Mouse (Mus musculus): ENCODE results near the gene Esyt3. TPM values are rescaled to one million over a fixed set of nuclear protein-coding genes. Genes with fewer than 3 reads are reported as not detected.

The Esyt3 gene
- polyA plus RNA-seq, 1 experiment from 2014 or later: 0.36 TPM

DNA sequence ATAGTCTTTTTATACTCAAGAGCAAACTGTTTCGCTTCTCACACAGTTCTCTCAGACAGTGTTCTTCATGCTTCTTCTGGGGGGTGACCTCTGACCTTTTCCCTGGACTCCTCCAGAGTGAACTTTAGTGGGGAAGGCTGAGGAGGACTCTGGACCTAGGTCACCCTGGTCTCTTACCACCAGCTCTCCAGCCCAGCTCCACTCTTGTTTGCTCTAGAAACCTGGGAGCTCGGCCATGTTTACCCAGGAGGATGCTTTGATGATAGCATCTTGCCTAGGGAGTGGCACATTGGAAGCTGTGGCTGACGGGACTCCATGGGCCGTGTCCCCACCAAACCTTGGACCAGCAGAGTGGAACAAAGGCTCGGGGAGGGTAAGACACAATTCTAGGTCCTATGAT lies 31.8 kb upstream of the Esyt3 start:
- no peaks in the 10 kb centered on the region for H3K27me3 ChIP-seq (ENCODE audit: control insufficient read depth, insufficient read depth, low read length)
- WGBS: 81% methylated on average over 5 of the region's 5 CpGs
- no peak overlapping the region for H3K4me3 ChIP-seq (ENCODE audit: low read depth, low read length)
- ATAC-seq (ENCODE audit: low FRiP score): no peak
- H3K27ac ChIP-seq (ENCODE audit: low read depth, low read length): no peak overlapping the region
- H3K4me1 ChIP-seq (replicated peaks; ENCODE audit: control insufficient read depth, insufficient read depth, low read length): no peaks in the 10 kb centered on the region
- no peaks in the 10 kb centered on the region for H3K36me3 ChIP-seq (ENCODE audit: control insufficient read depth, insufficient read depth, low read length)
- no peak overlapping the region for H3K9ac ChIP-seq (ENCODE audit: low read depth, low read length)
- no peak overlapping the region for H3K4me2 ChIP-seq (replicated peaks; ENCODE audit: low read depth, low read length)
- no peaks in the 10 kb centered on the region for H3K9me3 ChIP-seq (ENCODE audit: control insufficient read depth, low read length)
- DNase-seq (ENCODE audit: low spot score): no peak

DNA sequence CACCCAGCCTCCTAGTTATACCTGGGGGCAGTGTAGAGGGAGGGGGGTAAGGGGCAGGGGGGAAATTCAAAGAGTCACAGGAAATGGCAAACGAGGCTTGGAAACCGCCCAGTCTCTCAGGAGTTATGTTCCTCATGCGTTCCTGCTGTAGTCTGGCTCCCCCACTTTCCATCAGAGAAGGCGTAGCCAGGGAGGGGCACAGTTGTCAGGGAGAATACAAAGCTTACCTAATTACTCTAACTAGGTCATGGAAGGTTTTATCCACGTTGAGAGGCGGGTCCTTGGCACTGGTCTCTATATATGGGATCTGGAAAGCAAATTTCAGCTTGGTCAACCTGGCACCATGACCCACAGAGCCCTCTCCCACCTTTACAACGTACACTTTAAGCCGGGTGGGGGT lies 31.1 kb upstream of the Esyt3 start:
- no peak for DNase-seq (ENCODE audit: low spot score)
- no peaks in the 10 kb centered on the region for H3K27me3 ChIP-seq (ENCODE audit: control insufficient read depth, insufficient read depth, low read length)
- WGBS: 82% methylated on average over 8 of the region's 8 CpGs
- no peak overlapping the region for H3K4me3 ChIP-seq (ENCODE audit: low read depth, low read length)
- no peak overlapping the region for H3K4me2 ChIP-seq (replicated peaks; ENCODE audit: low read depth, low read length)
- H3K9me3 ChIP-seq (ENCODE audit: control insufficient read depth, low read length): no peaks in the 10 kb centered on the region
- no peak for ATAC-seq (ENCODE audit: low FRiP score)
- H3K4me1 ChIP-seq (replicated peaks; ENCODE audit: control insufficient read depth, insufficient read depth, low read length): no peaks in the 10 kb centered on the region
- H3K9ac ChIP-seq (ENCODE audit: low read depth, low read length): no peak overlapping the region
- H3K27ac ChIP-seq (ENCODE audit: low read depth, low read length): no peak overlapping the region
- H3K36me3 ChIP-seq (ENCODE audit: control insufficient read depth, insufficient read depth, low read length): no peaks in the 10 kb centered on the region

DNA sequence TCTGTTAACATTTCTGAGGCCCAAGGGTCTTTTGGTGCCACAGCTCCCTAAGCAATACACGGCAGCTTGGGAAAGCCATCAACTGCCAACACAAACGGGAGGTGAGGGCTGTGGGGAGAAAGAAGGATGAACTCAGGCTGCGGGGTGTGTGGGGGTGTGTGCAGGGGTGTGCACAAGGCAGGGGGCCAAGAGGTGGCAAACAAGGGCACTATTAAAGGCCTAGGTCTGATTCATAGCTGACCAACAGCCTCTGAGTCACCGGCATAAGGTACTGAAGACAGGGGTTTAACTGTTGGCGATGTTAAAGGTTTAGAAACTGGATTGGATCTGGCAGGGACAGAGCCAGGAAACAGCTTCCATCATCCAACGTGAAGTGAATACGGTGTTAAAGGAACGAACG lies 30.5 kb upstream of the Esyt3 start:
- 85% methylated on average over 9 of the region's 9 CpGs for WGBS
- ATAC-seq (ENCODE audit: low FRiP score): no peak

DNA sequence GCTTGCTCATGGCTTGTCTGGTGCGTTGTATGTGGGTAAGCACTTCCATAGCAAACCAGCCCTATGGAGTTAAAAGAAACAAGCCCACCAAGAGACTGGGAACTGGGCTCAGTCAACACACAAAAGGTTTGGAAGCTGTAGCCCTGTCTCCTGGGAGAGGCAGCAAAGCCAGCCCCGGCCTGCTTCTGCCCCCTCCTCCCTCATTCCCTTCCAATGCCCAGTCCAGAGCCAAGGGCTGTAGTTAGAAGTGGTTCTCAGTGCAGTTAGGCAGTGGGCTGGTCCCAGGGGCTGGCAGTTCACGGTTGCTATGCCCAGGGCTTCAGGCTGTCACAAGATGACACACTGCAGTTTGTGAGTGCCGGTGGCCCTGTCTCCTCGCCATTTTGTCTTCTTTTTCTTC lies 29.7 kb upstream of the Esyt3 start:
- no peak overlapping the region for H3K27ac ChIP-seq (ENCODE audit: low read depth, low read length)
- no peaks in the 10 kb centered on the region for H3K9me3 ChIP-seq (ENCODE audit: control insufficient read depth, low read length)
- H3K27me3 ChIP-seq (ENCODE audit: control insufficient read depth, insufficient read depth, low read length): no peaks in the 10 kb centered on the region
- ATAC-seq (ENCODE audit: low FRiP score) (no peak), DNase-seq (ENCODE audit: low spot score) (no peak)
- no peaks in the 10 kb centered on the region for H3K4me1 ChIP-seq (replicated peaks; ENCODE audit: control insufficient read depth, insufficient read depth, low read length)
- no peaks in the 10 kb centered on the region for H3K36me3 ChIP-seq (ENCODE audit: control insufficient read depth, insufficient read depth, low read length)
- WGBS: 78% methylated on average over 5 of the region's 5 CpGs
- no peak overlapping the region for H3K9ac ChIP-seq (ENCODE audit: low read depth, low read length)
- H3K4me2 ChIP-seq (replicated peaks; ENCODE audit: low read depth, low read length): no peak overlapping the region
- no peak overlapping the region for H3K4me3 ChIP-seq (ENCODE audit: low read depth, low read length)

More for the DNA sequence above, 30.5 kb upstream of the Esyt3 start:
- Histone ChIP-seq H3K27me3 (ENCODE audit: control insufficient read depth, insufficient read depth, low read length) (no peaks in the 10 kb centered on the region), H3K4me2 (replicated peaks; ENCODE audit: low read depth, low read length) (no peak overlapping the region), H3K4me3 (ENCODE audit: low read depth, low read length) (no peak overlapping the region), H3K9me3 (ENCODE audit: control insufficient read depth, low read length) (no peaks in the 10 kb centered on the region), H3K27ac (ENCODE audit: low read depth, low read length) (no peak overlapping the region), H3K9ac (ENCODE audit: low read depth, low read length) (no peak overlapping the region), H3K36me3 (ENCODE audit: control insufficient read depth, insufficient read depth, low read length) (no peaks in the 10 kb centered on the region), H3K4me1 (replicated peaks; ENCODE audit: control insufficient read depth, insufficient read depth, low read length) (no peaks in the 10 kb centered on the region)
- no peak for DNase-seq (ENCODE audit: low spot score)

DNA sequence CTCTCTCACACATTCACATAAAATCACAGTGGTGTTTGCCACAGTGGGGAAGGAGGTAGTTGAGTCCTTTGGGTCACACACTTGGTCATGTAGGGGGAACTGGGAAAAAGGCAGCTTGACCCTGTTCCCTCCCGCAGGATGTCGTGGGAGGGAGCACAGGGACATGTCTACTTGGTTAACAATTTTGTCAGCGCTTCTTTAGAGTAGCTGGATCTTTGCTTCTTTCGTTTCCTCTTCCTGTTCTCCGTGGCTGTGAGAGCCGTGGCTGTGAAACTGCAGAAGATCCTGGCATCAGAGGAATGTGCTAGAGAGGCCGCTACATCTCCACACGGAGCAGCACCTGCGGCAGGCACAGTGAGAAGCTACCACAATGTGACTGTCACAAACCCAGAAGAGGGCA lies 24.2 kb upstream of the Esyt3 start:
- no peak overlapping the region for H3K4me3 ChIP-seq (ENCODE audit: low read depth, low read length)
- H3K27ac ChIP-seq (ENCODE audit: low read depth, low read length): no peak overlapping the region
- no peaks in the 10 kb centered on the region for H3K4me1 ChIP-seq (replicated peaks; ENCODE audit: control insufficient read depth, insufficient read depth, low read length)
- no peaks in the 10 kb centered on the region for H3K36me3 ChIP-seq (ENCODE audit: control insufficient read depth, insufficient read depth, low read length)
- 84% methylated on average over 9 of the region's 9 CpGs for WGBS
- no peaks in the 10 kb centered on the region for H3K27me3 ChIP-seq (ENCODE audit: control insufficient read depth, insufficient read depth, low read length)
- H3K9me3 ChIP-seq (ENCODE audit: control insufficient read depth, low read length): no peaks in the 10 kb centered on the region
- DNase-seq (ENCODE audit: low spot score): no peak
- no peak overlapping the region for H3K4me2 ChIP-seq (replicated peaks; ENCODE audit: low read depth, low read length)
- ATAC-seq (ENCODE audit: low FRiP score): no peak
- no peak overlapping the region for H3K9ac ChIP-seq (ENCODE audit: low read depth, low read length)

DNA sequence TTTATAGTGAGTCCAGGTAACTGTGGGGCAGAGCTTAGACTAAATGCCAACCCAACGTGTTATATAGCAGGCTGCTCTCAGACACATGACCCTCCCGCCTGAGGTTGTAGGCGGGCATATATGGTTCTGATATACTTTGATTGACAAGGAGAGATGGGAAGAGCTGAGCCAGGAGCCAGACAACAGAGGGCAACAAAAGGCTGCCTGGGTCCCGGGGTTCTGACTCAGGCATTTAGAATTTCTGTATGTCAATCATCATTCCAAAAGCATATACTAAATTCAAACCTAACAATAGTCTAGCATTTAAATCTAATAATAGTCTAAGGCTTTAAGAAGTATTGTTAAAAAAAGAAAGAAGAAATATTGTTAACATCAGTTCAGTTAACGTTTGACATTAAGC lies 20.8 kb upstream of the Esyt3 start:
- WGBS: 75% methylated on average over 5 of the region's 5 CpGs
- Histone ChIP-seq H3K4me3 (ENCODE audit: low read depth, low read length) (no peak overlapping the region), H3K27ac (ENCODE audit: low read depth, low read length) (no peak overlapping the region), H3K4me1 (replicated peaks; ENCODE audit: control insufficient read depth, insufficient read depth, low read length) (no peaks in the 10 kb centered on the region), H3K9me3 (ENCODE audit: control insufficient read depth, low read length) (no peaks in the 10 kb centered on the region), H3K9ac (ENCODE audit: low read depth, low read length) (no peak overlapping the region), H3K36me3 (ENCODE audit: control insufficient read depth, insufficient read depth, low read length) (no peaks in the 10 kb centered on the region), H3K4me2 (replicated peaks; ENCODE audit: low read depth, low read length) (no peak overlapping the region), H3K27me3 (ENCODE audit: control insufficient read depth, insufficient read depth, low read length) (no peaks in the 10 kb centered on the region)
- ATAC-seq (ENCODE audit: low FRiP score) (no peak), DNase-seq (ENCODE audit: low spot score) (no peak)

DNA sequence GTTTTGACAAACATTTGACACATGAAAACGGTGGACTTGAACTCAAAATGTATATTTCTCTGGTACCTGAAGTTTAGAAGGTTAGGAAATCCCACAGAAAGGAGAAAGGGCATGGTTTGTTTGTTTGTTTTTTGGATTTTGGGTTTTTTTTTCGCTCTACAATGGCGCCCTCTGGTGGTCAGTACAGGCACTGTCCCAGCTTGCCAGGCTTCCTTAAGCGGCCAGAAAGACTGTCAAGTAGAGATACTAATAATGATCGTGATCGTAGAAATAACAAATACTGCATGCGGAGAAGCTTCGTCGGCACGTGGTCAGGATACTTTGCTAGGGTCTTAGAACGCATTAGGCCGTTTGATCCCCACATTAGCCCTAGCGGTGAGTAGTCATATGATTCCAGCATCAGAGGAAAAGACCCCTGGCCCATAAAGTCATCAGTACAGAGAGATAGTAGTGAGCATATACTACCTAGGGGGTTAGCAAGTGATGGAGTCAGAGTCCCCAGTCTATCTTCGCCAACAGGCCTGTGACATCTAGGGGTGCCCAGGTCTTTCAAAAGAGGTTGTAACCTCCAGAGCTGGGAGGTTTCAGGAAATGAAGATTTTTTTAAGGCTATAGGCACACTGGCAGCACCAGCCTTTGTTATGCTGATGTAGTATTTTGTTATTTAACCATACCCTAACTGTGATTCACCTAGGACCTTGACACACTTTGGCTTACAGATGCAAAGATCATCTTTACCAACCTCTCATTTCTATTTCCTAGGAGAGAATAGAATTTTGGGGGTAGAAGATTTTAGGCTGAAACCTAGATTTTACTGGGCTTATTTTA lies 18.4 kb upstream of the Esyt3 start:
- H3K4me2 ChIP-seq (replicated peaks; ENCODE audit: low read depth, low read length): no peak overlapping the region

DNA sequence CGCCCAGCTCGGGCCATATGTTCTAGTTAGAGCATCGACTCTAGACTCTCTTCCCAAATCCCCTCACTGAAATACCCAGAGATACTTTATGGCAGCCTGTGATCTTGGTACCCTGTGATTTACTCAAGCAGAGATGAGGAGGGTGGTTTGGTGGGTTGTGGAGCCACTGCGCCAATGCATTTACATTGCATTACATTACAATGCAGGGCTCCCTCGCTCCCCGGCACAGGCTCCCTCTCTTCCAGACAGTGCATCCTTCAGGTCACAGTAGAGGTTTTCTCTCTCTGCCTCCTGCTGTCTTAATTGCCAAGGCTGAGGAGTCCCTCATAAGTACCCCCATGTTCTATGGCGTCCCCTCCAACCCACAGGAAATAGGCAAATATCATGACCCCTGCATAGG lies 10.1 kb upstream of the Esyt3 start:
- no peak overlapping the region for H3K27ac ChIP-seq (ENCODE audit: low read depth, low read length)
- no peak overlapping the region for H3K4me2 ChIP-seq (replicated peaks; ENCODE audit: low read depth, low read length)
- 70% methylated on average over 7 of the region's 7 CpGs for WGBS
- no peak for ATAC-seq (ENCODE audit: low FRiP score)
- H3K9ac ChIP-seq (ENCODE audit: low read depth, low read length): no peak overlapping the region
- H3K4me3 ChIP-seq (ENCODE audit: low read depth, low read length): no peak overlapping the region
- H3K4me1 ChIP-seq (replicated peaks; ENCODE audit: control insufficient read depth, insufficient read depth, low read length): no peaks in the 10 kb centered on the region
- H3K9me3 ChIP-seq (ENCODE audit: control insufficient read depth, low read length): no peaks in the 10 kb centered on the region
- H3K36me3 ChIP-seq (ENCODE audit: control insufficient read depth, insufficient read depth, low read length): no peaks in the 10 kb centered on the region
- H3K27me3 ChIP-seq (ENCODE audit: control insufficient read depth, insufficient read depth, low read length): no peaks in the 10 kb centered on the region
- no peak for DNase-seq (ENCODE audit: low spot score)

More for the DNA sequence above, 18.4 kb upstream of the Esyt3 start:
- Histone ChIP-seq H3K27me3 (ENCODE audit: control insufficient read depth, insufficient read depth, low read length) (no peaks in the 10 kb centered on the region), H3K4me1 (replicated peaks; ENCODE audit: control insufficient read depth, insufficient read depth, low read length) (no peaks in the 10 kb centered on the region), H3K27ac (ENCODE audit: low read depth, low read length) (no peak overlapping the region), H3K4me3 (ENCODE audit: low read depth, low read length) (no peak overlapping the region), H3K36me3 (ENCODE audit: control insufficient read depth, insufficient read depth, low read length) (no peaks in the 10 kb centered on the region), H3K9ac (ENCODE audit: low read depth, low read length) (no peak overlapping the region), H3K9me3 (ENCODE audit: control insufficient read depth, low read length) (no peaks in the 10 kb centered on the region)
- 12% methylated on average over 14 of the region's 14 CpGs for WGBS
- ATAC-seq (ENCODE audit: low FRiP score) (no peak), DNase-seq (ENCODE audit: low spot score) (peak; percentile 80)

DNA sequence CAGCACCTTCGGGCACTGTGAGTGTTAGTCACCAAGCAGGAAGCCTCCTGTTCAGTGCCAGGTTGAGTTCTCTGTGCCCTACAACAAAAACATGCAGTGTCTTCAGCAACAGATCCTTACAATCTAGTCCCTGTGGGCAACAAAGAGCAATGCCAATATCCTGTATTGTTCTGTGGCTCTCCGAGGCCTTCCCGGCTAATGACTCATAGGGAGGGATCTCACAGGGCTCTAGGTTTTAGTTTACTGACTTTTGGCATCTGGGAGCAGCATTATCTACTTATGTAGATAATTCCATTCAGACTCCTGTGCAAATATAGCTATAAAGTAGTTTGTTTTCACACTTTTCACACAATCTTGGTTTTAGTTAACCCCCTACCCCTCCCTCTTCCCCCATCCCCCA lies 7.5 kb upstream of the Esyt3 start:
- ATAC-seq (ENCODE audit: low FRiP score) (no peak), DNase-seq (ENCODE audit: low spot score) (no peak)
- Histone ChIP-seq H3K4me1 (replicated peaks; ENCODE audit: control insufficient read depth, insufficient read depth, low read length) (no peaks in the 10 kb centered on the region), H3K9ac (ENCODE audit: low read depth, low read length) (no peak overlapping the region), H3K27me3 (ENCODE audit: control insufficient read depth, insufficient read depth, low read length) (no peaks in the 10 kb centered on the region), H3K9me3 (ENCODE audit: control insufficient read depth, low read length) (no peaks in the 10 kb centered on the region), H3K4me2 (replicated peaks; ENCODE audit: low read depth, low read length) (no peak overlapping the region), H3K27ac (ENCODE audit: low read depth, low read length) (no peak overlapping the region), H3K36me3 (ENCODE audit: control insufficient read depth, insufficient read depth, low read length) (no peaks in the 10 kb centered on the region), H3K4me3 (ENCODE audit: low read depth, low read length) (no peak overlapping the region)
- 86% methylated on average over 3 of the region's 3 CpGs for WGBS
